Mouse (Mus musculus) forebrain, embryonic 15.5 days (tissue): Measurements from ENCODE around the gene Slc25a41. TPM values are rescaled to one million over a fixed set of nuclear protein-coding genes. Genes with fewer than 3 reads are reported as not detected.

Experiments used
- ATAC-seq: fragments of 200-750 bp; cut with Nextera tagmentation; replicated peaks from 2 replicates; pipeline ENCODE4 v1.8.0; 2017; ENCODE audit warnings: mild to moderate bottlenecking, moderate TSS enrichment, moderate library complexity
- H3K27ac ChIP-seq: fragments of 300-500 bp; sonication (generic); replicated peaks from 2 replicates; pipeline ENCODE4 v1.5.1; 2015; ENCODE audit warnings: mild to moderate bottlenecking, inconsistent platforms
- H3K27me3 ChIP-seq: fragments of 300-500 bp; sonication (generic); 2 replicates; pipeline ENCODE4 v1.6.1; 2015; ENCODE audit warnings: inconsistent platforms
- H3K36me3 ChIP-seq: fragments of 300-500 bp; sonication (generic); 2 replicates; pipeline ENCODE4 v1.6.1; 2015; ENCODE audit warnings: mild to moderate bottlenecking, inconsistent platforms
- H3K4me1 ChIP-seq: fragments of 300-500 bp; sonication (generic); 2 replicates; pipeline ENCODE4 v1.6.1; 2015; ENCODE audit warnings: inconsistent platforms
- H3K4me2 ChIP-seq: fragments of 300-500 bp; sonication (generic); replicated peaks from 2 replicates; pipeline ENCODE4 v1.6.1; 2015; ENCODE audit warnings: mild to moderate bottlenecking, inconsistent platforms
- H3K4me3 ChIP-seq: fragments of 300-500 bp; sonication (generic); 2 replicates; pipeline ENCODE4 v1.5.1; 2015; ENCODE audit warnings: mild to moderate bottlenecking, inconsistent platforms
- H3K9ac ChIP-seq: fragments of 300-500 bp; sonication (generic); replicated peaks from 2 replicates; pipeline ENCODE4 v1.6.1; 2015; ENCODE audit warnings: mild to moderate bottlenecking, inconsistent platforms
- H3K9me3 ChIP-seq: fragments of 300-500 bp; sonication (generic); 2 replicates; pipeline ENCODE4 v1.6.1; 2016; ENCODE audit warnings: inconsistent platforms
- WGBS: fragments of 180-500 bp; shearing (Covaris S2); methylation state at CpG from one replicate; pipeline ENCODE4 v1.1.7; 2015; ENCODE audit warnings: mixed read lengths; 5-methylcytosine and 5-hydroxymethylcytosine counted together
- polyA plus RNA-seq: library from polyadenylated mRNA; unstranded; fragments of >200 nt; fragmentation: Nextera tagmentation; extraction: Ambion mirVana; gene quantifications from 2 replicates; pipeline ENCODE4 v1.2.1, GENCODE M21; 2015

The Slc25a41 gene
- polyA plus RNA-seq, 1 experiment from 2014 or later = not detected

- Histone ChIP-seq H3K4me2 (peak overlapping the region; percentile 62; the same call in 1 of the 2 replicates), H3K4me1 (peaks cover 25% of the 10 kb centered on the region), H3K36me3 (peaks cover 11% of the 10 kb centered on the region; the same call in 1 of the 2 replicates), H3K4me3 (no peak overlapping the region; the same call in 1 of the 2 replicates), H3K27me3 (no peaks in the 10 kb centered on the region), H3K9me3 (no peaks in the 10 kb centered on the region), H3K9ac (no peak overlapping the region), H3K27ac (peak overlapping the region; percentile 88; the same call in 1 of the 2 replicates)
- 79% methylated on average over 4 of the region's 4 CpGs for WGBS
- ATAC-seq = no peak
Measured at GRCm38 (mm10) chr17:57032854-57033253, 8.6 kb downstream of the Slc25a41 start.

GRCm38 (mm10) chr17:57031661-57032420 is 9.6 kb downstream of the Slc25a41 start:
- peaks cover 21% of the 10 kb centered on the region for H3K36me3 ChIP-seq
- H3K9ac ChIP-seq = peak overlapping the region; percentile 49
- peak overlapping the region; percentile 94 for H3K4me3 ChIP-seq
- H3K27ac ChIP-seq = peak overlapping the region; percentile 88
- H3K9me3 ChIP-seq = no peaks in the 10 kb centered on the region
- no peaks in the 10 kb centered on the region for H3K27me3 ChIP-seq
- peak overlapping the region; percentile 62 for H3K4me2 ChIP-seq
- WGBS = under 1% methylated on average over 38 of the region's 38 CpGs
- peak; percentile 96 for ATAC-seq
- H3K4me1 ChIP-seq = peaks cover 25% of the 10 kb centered on the region

GRCm38 (mm10) chr17:57030931-57031660 is 10.4 kb downstream of the Slc25a41 start, which contains the start of gene Khsrp:
Khsrp (minus strand) TSS chr17:57031522.
- H3K9me3 ChIP-seq = no peaks in the 10 kb centered on the region
- H3K4me1 ChIP-seq = peaks cover 25% of the 10 kb centered on the region
- peaks cover 28% of the 10 kb centered on the region for H3K36me3 ChIP-seq
- peak within 1 kb of the TSS; percentile 75 for H3K4me2 ChIP-seq
- H3K4me3 ChIP-seq = peak within 1 kb of the TSS; percentile 94
- 1% methylated on average over 97 of the region's 99 CpGs for WGBS
- H3K27ac ChIP-seq = peak within 1 kb of the TSS; percentile 94
- ATAC-seq = no peak; the same call in 1 of the 2 replicates
- H3K27me3 ChIP-seq = no peaks in the 10 kb centered on the region
- peak within 1 kb of the TSS; percentile 99 for H3K9ac ChIP-seq

- no peaks in the 10 kb centered on the region for H3K27me3 ChIP-seq
- peak overlapping the region; percentile 99 for H3K9ac ChIP-seq
- peak overlapping the region; percentile 75 for H3K4me2 ChIP-seq
- ATAC-seq = no peak
- no peak overlapping the region for H3K27ac ChIP-seq
- WGBS = 59% methylated on average over 8 of the region's 8 CpGs
- no peaks in the 10 kb centered on the region for H3K9me3 ChIP-seq
- peaks cover 42% of the 10 kb centered on the region for H3K36me3 ChIP-seq
- H3K4me1 ChIP-seq = peaks cover 25% of the 10 kb centered on the region
- peak overlapping the region; percentile 94 for H3K4me3 ChIP-seq
Measured at GRCm38 (mm10) chr17:57029691-57030090, 11.8 kb downstream of the Slc25a41 start.

- WGBS = 91% methylated on average over 4 of the region's 4 CpGs
- no peak overlapping the region for H3K4me3 ChIP-seq
- H3K27me3 ChIP-seq = no peaks in the 10 kb centered on the region
- peaks cover 64% of the 10 kb centered on the region for H3K36me3 ChIP-seq
- H3K4me2 ChIP-seq = no peak overlapping the region
- ATAC-seq = no peak
- H3K9ac ChIP-seq = no peak overlapping the region
- no peaks in the 10 kb centered on the region for H3K9me3 ChIP-seq
- no peak overlapping the region for H3K27ac ChIP-seq
- peaks cover 19% of the 10 kb centered on the region for H3K4me1 ChIP-seq
Measured at GRCm38 (mm10) chr17:57027471-57027870, 14.0 kb downstream of the Slc25a41 start.

GRCm38 (mm10) chr17:57020960-57021359 is 20.5 kb downstream of the Slc25a41 start:
- no peak overlapping the region for H3K9ac ChIP-seq
- H3K9me3 ChIP-seq = no peaks in the 10 kb centered on the region
- WGBS = 91% methylated on average over 5 of the region's 5 CpGs
- H3K36me3 ChIP-seq = peaks cover 49% of the 10 kb centered on the region
- no peak overlapping the region for H3K4me3 ChIP-seq
- no peaks in the 10 kb centered on the region for H3K27me3 ChIP-seq
- H3K4me1 ChIP-seq = no peaks in the 10 kb centered on the region
- H3K27ac ChIP-seq = no peak overlapping the region
- no peak for ATAC-seq
- H3K4me2 ChIP-seq = no peak overlapping the region

GRCm38 (mm10) chr17:57019693-57020092 is 21.8 kb downstream of the Slc25a41 start:
- Histone ChIP-seq H3K27me3 (no peaks in the 10 kb centered on the region), H3K4me1 (no peaks in the 10 kb centered on the region), H3K9ac (no peak overlapping the region), H3K4me2 (no peak overlapping the region), H3K9me3 (no peaks in the 10 kb centered on the region), H3K27ac (no peak overlapping the region), H3K4me3 (no peak overlapping the region), H3K36me3 (peaks cover 36% of the 10 kb centered on the region)
- 81% methylated on average over 2 of the region's 2 CpGs for WGBS
- no peak for ATAC-seq

- H3K4me1 ChIP-seq = peaks cover 20% of the 10 kb centered on the region
- peaks cover 14% of the 10 kb centered on the region for H3K36me3 ChIP-seq
- H3K27me3 ChIP-seq = no peaks in the 10 kb centered on the region
- H3K9me3 ChIP-seq = no peaks in the 10 kb centered on the region
- peak overlapping the region; percentile 79 for H3K4me3 ChIP-seq
- peak overlapping the region; percentile 63; the same call in 1 of the 2 replicates for H3K9ac ChIP-seq
- ATAC-seq = no peak
- WGBS = 71% methylated on average over 13 of the region's 13 CpGs
- peak overlapping the region; percentile 69 for H3K4me2 ChIP-seq
- peak overlapping the region; percentile 95 for H3K27ac ChIP-seq
Measured at GRCm38 (mm10) chr17:57012245-57012795, 29.1 kb downstream of the Slc25a41 start.

- WGBS = under 1% methylated on average over 51 of the region's 51 CpGs
- peak within 1 kb of the TSS; percentile 81 for H3K4me2 ChIP-seq
- H3K27ac ChIP-seq = peak within 1 kb of the TSS; percentile 95
- H3K9me3 ChIP-seq = no peaks in the 10 kb centered on the region
- peak; percentile 93 for ATAC-seq
- peaks cover 23% of the 10 kb centered on the region for H3K36me3 ChIP-seq
- peak within 1 kb of the TSS; percentile 79 for H3K4me3 ChIP-seq
- H3K9ac ChIP-seq = peak within 1 kb of the TSS; percentile 74
- peaks cover 20% of the 10 kb centered on the region for H3K4me1 ChIP-seq
- H3K27me3 ChIP-seq = no peaks in the 10 kb centered on the region
Measured at GRCm38 (mm10) chr17:57011236-57012141, 30.0 kb downstream of the Slc25a41 start, which contains the start of the genes Gtf2f1 and Gm17949. Gtf2f1 (minus strand) TSS chr17:57011288. Gm17949 (plus strand) TSS chr17:57011469.

- peak overlapping the region; percentile 81 for H3K4me2 ChIP-seq
- peak overlapping the region; percentile 95 for H3K27ac ChIP-seq
- H3K9me3 ChIP-seq = no peaks in the 10 kb centered on the region
- H3K9ac ChIP-seq = peak overlapping the region; percentile 74
- H3K36me3 ChIP-seq = peaks cover 29% of the 10 kb centered on the region
- ATAC-seq = peak; percentile 53
- H3K4me1 ChIP-seq = peaks cover 20% of the 10 kb centered on the region
- no peaks in the 10 kb centered on the region for H3K27me3 ChIP-seq
- H3K4me3 ChIP-seq = peak overlapping the region; percentile 79
- WGBS = under 1% methylated on average over 19 of the region's 19 CpGs
Measured at GRCm38 (mm10) chr17:57010911-57011235, 30.6 kb downstream of the Slc25a41 start.
